Mouse (Mus musculus) MEL (cell line): Measurements from ENCODE around the gene Flt3l. TPM values are rescaled to one million over a fixed set of nuclear protein-coding genes. Genes with fewer than 3 reads are reported as not detected.

ENCODE experiments used
- DNase-seq: peaks from one replicate; pipeline ENCODE4 v3.0.0; 2011; ENCODE audit warnings: low read depth, low spot score
- H3K27ac ChIP-seq: 2 replicates; pipeline ENCODE4 v1.5.1; 2012; ENCODE audit warnings: low read depth, mild to moderate bottlenecking, control low read depth, low read length, moderate library complexity; ENCODE audit not compliant: control insufficient read depth
- H3K27me3 ChIP-seq, 2 experiments: fragments of 150-350 bp in 1 of 2; sonication (generic) in 1 of 2; 2 replicates each; pipeline ENCODE4 v1.6.1; 2012; ENCODE audit warnings: low read length in 2 of 2, mild to moderate bottlenecking in 2 of 2, improper control_type of control experiment in 1 of 2, moderate library complexity in 1 of 2; ENCODE audit not compliant: insufficient read depth in 2 of 2, control insufficient read depth in 1 of 2
- H3K36me3 ChIP-seq, 2 experiments: 2 replicates each; pipeline ENCODE4 v1.6.1; 2012 to 2014; ENCODE audit warnings: low read length in 2 of 2, improper control_type of control experiment in 1 of 2, inconsistent platforms in 1 of 2, mild to moderate bottlenecking in 1 of 2; ENCODE audit not compliant: insufficient read depth in 2 of 2, control insufficient read depth in 1 of 2
- H3K4me1 ChIP-seq, 2 experiments: fragments of 150-350 bp in 1 of 2; sonication (generic) in 1 of 2; 2 replicates each; pipeline ENCODE4 v1.6.1; 2012; ENCODE audit warnings: low read length in 2 of 2, improper control_type of control experiment in 1 of 2, mild to moderate bottlenecking in 1 of 2; ENCODE audit not compliant: insufficient read depth in 2 of 2, control insufficient read depth in 1 of 2
- H3K4me3 ChIP-seq, 2 experiments: fragments of 150-350 bp in 1 of 2; sonication (generic) in 1 of 2; 2 replicates each; pipeline ENCODE4 v1.5.1; 2012; ENCODE audit warnings: low read depth in 2 of 2, low read length in 2 of 2, mild to moderate bottlenecking in 2 of 2, moderate library complexity in 2 of 2, control low read depth in 1 of 2, improper control_type of control experiment in 1 of 2; ENCODE audit not compliant: control insufficient read depth in 1 of 2, insufficient read depth in 1 of 2
- H3K79me2 ChIP-seq: 2 replicates; pipeline ENCODE4 v1.6.1; 2012; ENCODE audit warnings: mild to moderate bottlenecking, low read length, moderate library complexity; ENCODE audit not compliant: control insufficient read depth, poor library complexity, insufficient read depth
- H3K9ac ChIP-seq: 2 replicates; pipeline ENCODE4 v1.6.1; 2012; ENCODE audit warnings: low read depth, mild to moderate bottlenecking, control low read depth, low read length, moderate library complexity; ENCODE audit not compliant: control insufficient read depth, poor library complexity, severe bottlenecking
- H3K9me3 ChIP-seq: fragments of 150-350 bp; sonication (generic); replicated peaks from 2 replicates; pipeline ENCODE4 v1.6.1; 2012; ENCODE audit warnings: mild to moderate bottlenecking, low read length, improper control_type of control experiment, moderate library complexity; ENCODE audit not compliant: insufficient read depth
- CHD1 ChIP-seq: IDR thresholded peaks from 2 replicates; pipeline ENCODE4 v1.6.1; 2012; ENCODE audit warnings: low read depth, mild to moderate bottlenecking, inconsistent platforms, low read length, improper control_type of control experiment
- CHD2 ChIP-seq: IDR thresholded peaks from 2 replicates; pipeline ENCODE4 v1.6.1; 2011; ENCODE audit warnings: low read length, improper control_type of control experiment
- CTCF ChIP-seq, 3 experiments: IDR thresholded peaks in 2 of 3; conservative IDR thresholded peaks in 1 of 3; 2 replicates each; pipeline ENCODE4 v1.5.1; 2011 to 2012; ENCODE audit warnings: low read length in 3 of 3, low read depth in 2 of 3, mild to moderate bottlenecking in 2 of 3, improper control_type of control experiment in 1 of 3, inconsistent platforms in 1 of 3, mixed read lengths in 1 of 3, moderate library complexity in 1 of 3; ENCODE audit not compliant: control insufficient read depth in 1 of 3, insufficient read depth in 1 of 3, poor library complexity in 1 of 3, severe bottlenecking in 1 of 3
- ELF1 ChIP-seq: IDR thresholded peaks from 2 replicates; pipeline ENCODE4 v1.6.1; 2014; ENCODE audit warnings: low read depth, mild to moderate bottlenecking, inconsistent platforms, low read length, improper control_type of control experiment, moderate library complexity
- EP300 ChIP-seq, 2 experiments: IDR thresholded peaks; 2 replicates each; pipeline ENCODE4 v1.6.1; 2011; ENCODE audit warnings: improper control_type of control experiment in 2 of 2, low read length in 2 of 2, low read depth in 1 of 2, mild to moderate bottlenecking in 1 of 2
- GATA1 ChIP-seq: IDR thresholded peaks from 2 replicates; pipeline ENCODE4 v1.6.1; 2011; ENCODE audit warnings: low read depth, low read length, improper control_type of control experiment
- HCFC1 ChIP-seq: IDR thresholded peaks from 2 replicates; pipeline ENCODE4 v1.6.1; 2012; ENCODE audit warnings: low read depth, mild to moderate bottlenecking, inconsistent platforms, low read length, improper control_type of control experiment, moderate library complexity
- JUND ChIP-seq: IDR thresholded peaks from 2 replicates; pipeline ENCODE4 v1.6.1; 2011; ENCODE audit warnings: low read depth, mild to moderate bottlenecking, improper control_type of control experiment, low read length
- KAT2A ChIP-seq: conservative IDR thresholded peaks from 2 replicates; pipeline ENCODE4 v1.6.1; 2012; ENCODE audit warnings: low read depth, low read length, improper control_type of control experiment, inconsistent platforms
- MAFK ChIP-seq: IDR thresholded peaks from 2 replicates; pipeline ENCODE4 v1.6.1; 2011; ENCODE audit warnings: low read depth, mild to moderate bottlenecking, low read length, improper control_type of control experiment, borderline replicate concordance
- MAX ChIP-seq: IDR thresholded peaks from 2 replicates; pipeline ENCODE4 v1.6.1; 2011; ENCODE audit warnings: low read length, improper control_type of control experiment
- MYB ChIP-seq: IDR thresholded peaks from 2 replicates; pipeline ENCODE4 v1.6.1; 2011; ENCODE audit warnings: mild to moderate bottlenecking, low read depth, low read length, improper control_type of control experiment
- NELFE ChIP-seq: IDR thresholded peaks from 2 replicates; pipeline ENCODE4 v1.6.1; 2011; ENCODE audit warnings: low read depth, low read length, improper control_type of control experiment
- POLR2AphosphoS2 ChIP-seq: IDR thresholded peaks from 2 replicates; pipeline ENCODE4 v1.6.1; 2011; ENCODE audit warnings: low read length, improper control_type of control experiment
- SIN3A ChIP-seq: IDR thresholded peaks from 2 replicates; pipeline ENCODE4 v1.6.1; 2012; ENCODE audit warnings: low read length, improper control_type of control experiment, inconsistent platforms
- SMC3 ChIP-seq: IDR thresholded peaks from 2 replicates; pipeline ENCODE4 v1.6.1; 2011; ENCODE audit warnings: low read depth, low read length, improper control_type of control experiment
- UBTF ChIP-seq: IDR thresholded peaks from 2 replicates; pipeline ENCODE4 v1.6.1; 2012; ENCODE audit warnings: low read depth, mild to moderate bottlenecking, inconsistent platforms, low read length, improper control_type of control experiment, moderate library complexity, borderline replicate concordance; ENCODE audit not compliant: insufficient read depth
- USF1 ChIP-seq: IDR thresholded peaks from 2 replicates; pipeline ENCODE4 v1.6.1; 2014; ENCODE audit warnings: low read depth, mild to moderate bottlenecking, inconsistent platforms, low read length, improper control_type of control experiment, moderate library complexity
- USF2 ChIP-seq, 2 experiments: IDR thresholded peaks; 2 replicates each; pipeline ENCODE4 v1.6.1; 2011 to 2012; ENCODE audit warnings: improper control_type of control experiment in 2 of 2, low read length in 2 of 2, borderline replicate concordance in 1 of 2, inconsistent platforms in 1 of 2, low read depth in 1 of 2, mild to moderate bottlenecking in 1 of 2; ENCODE audit not compliant: insufficient read depth in 1 of 2
- ZC3H11A ChIP-seq: IDR thresholded peaks from 2 replicates; pipeline ENCODE4 v1.6.1; 2012; ENCODE audit warnings: low read depth, mild to moderate bottlenecking, inconsistent platforms, low read length, improper control_type of control experiment
- ZKSCAN1 ChIP-seq: IDR thresholded peaks from 2 replicates; pipeline ENCODE4 v1.6.1; 2012; ENCODE audit warnings: low read depth, mild to moderate bottlenecking, inconsistent platforms, low read length, improper control_type of control experiment, moderate library complexity
- ZNF384 ChIP-seq: IDR thresholded peaks from 2 replicates; pipeline ENCODE4 v1.6.1; 2012; ENCODE audit warnings: low read depth, mild to moderate bottlenecking, inconsistent platforms, low read length, improper control_type of control experiment
- polyA plus RNA-seq, 2 experiments: library from polyadenylated mRNA; stranded (reverse) in 1 of 2; unstranded in 1 of 2; fragments of >175 nt in 1 of 2; fragments of >200 nt in 1 of 2; gene quantifications; 2 replicates each; pipeline versions ENCODE4 v1.2.1 to v1.2.4; 2012; ENCODE audit warnings: low replicate concordance in 2 of 2, low read depth in 1 of 2; ENCODE audit not compliant: insufficient read length in 2 of 2, insufficient read depth in 1 of 2, missing spikeins in 1 of 2
- total RNA-seq: library from RNA; depleted of rRNA; stranded (reverse); fragments of 300-350 nt; gene quantifications from 2 replicates; pipeline ENCODE4 v1.2.3, GENCODE M21; 2012

The Flt3l gene
- total and polyA plus RNA-seq, 3 experiments: 13.0 to 35.4 TPM; not detected in 1

- no peak overlapping the region for H3K4me3 ChIP-seq
- H3K9me3 ChIP-seq: no peaks in the 10 kb centered on the region
- H3K79me2 ChIP-seq: no peaks in the 10 kb centered on the region
- H3K27ac ChIP-seq: no peak overlapping the region
- DNase-seq: no peak
- no peak overlapping the region for H3K9ac ChIP-seq
- H3K27me3 ChIP-seq: peaks cover 4 to 9% of the 10 kb centered on the region in 2 experiments
- H3K36me3 ChIP-seq: peaks cover 0 to 4% of the 10 kb centered on the region in 2 experiments; a peak in 1 of 4 replicates
- no peak for TF ChIP-seq SMC3
- no peak for TF ChIP-seq POLR2AphosphoS2
- no peak for TF ChIP-seq MAX
- no peak for TF ChIP-seq MYB
- TF ChIP-seq HCFC1: no peak
- TF ChIP-seq JUND: no peak
- TF ChIP-seq NELFE: no peak
- TF ChIP-seq USF1: no peak
- no peak for TF ChIP-seq USF2 (IDR thresholded peaks at IDR 0.05; ENCODE audit: borderline replicate concordance in 1 of 2, insufficient read depth in 1 of 2, low read depth in 1 of 2, low read length in 2 of 2)
- no peak for TF ChIP-seq GATA1
- TF ChIP-seq CHD2: no peak
- no peak for TF ChIP-seq CHD1
- TF ChIP-seq MAFK: no peak
- no peak for TF ChIP-seq CTCF (IDR thresholded peaks at IDR 0.05 in 2 of 3, conservative IDR thresholded peaks at IDR 0.05 in 1 of 3; ENCODE audit: control insufficient read depth in 1 of 3, insufficient read depth in 1 of 3, low read depth in 2 of 3, low read length in 3 of 3, poor library complexity in 1 of 3, severe bottlenecking in 1 of 3)
- no peak for TF ChIP-seq UBTF
- no peak for TF ChIP-seq ZC3H11A
- no peaks in the 10 kb centered on the region; a peak in 2 of 4 replicates for H3K4me1 ChIP-seq
Measured at GRCm38 (mm10) chr7:45164833-45165232, 28.6 kb upstream of the Flt3l start.

DNA sequence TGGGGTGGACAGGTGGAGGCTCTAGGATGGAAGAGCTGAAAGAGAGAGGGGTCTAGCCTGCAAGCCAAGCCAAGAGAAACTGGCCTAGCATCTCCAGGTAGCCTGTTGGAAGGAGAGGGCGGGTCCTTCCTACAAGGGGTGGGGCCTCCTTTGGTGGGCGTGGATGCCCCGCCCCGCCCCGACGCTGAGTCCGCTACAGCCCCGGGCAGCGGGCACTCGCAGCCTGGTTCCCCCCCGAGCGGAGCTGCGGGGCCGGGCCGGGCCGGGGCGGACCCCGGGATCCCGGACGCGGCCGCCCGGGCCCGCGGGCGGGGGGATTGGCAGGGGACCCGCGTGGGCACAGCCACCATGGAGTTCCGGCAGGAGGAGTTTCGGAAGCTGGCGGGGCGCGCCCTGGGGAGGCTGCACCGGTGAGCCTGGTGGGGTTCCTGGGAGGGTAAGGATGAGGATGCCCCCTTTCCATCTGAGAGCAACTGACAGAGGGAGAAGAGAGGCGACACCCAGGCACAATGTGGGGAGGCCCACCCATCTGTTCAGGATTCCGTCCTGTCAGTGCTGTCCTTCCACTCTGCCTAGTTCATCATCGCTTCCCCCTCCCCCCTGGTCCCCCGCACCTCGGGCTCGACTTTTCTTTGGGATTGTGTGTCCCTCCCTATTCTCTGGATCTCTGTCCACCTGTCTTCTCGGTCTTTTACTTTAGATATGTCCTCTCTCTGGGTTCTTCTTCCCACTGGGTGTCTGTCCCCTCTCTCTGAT lies 27.7 kb upstream of the Flt3l start, which contains the start of gene Slc17a7:
Slc17a7 (plus strand) TSS at position 215 of the 756 bp plus-strand sequence.
- Histone ChIP-seq H3K27ac (no peak within 1 kb of the TSS), H3K36me3 (peaks cover 0 to 4% of the 10 kb centered on the region in 2 experiments; a peak in 1 of 4 replicates), H3K9ac (peak within 1 kb of the TSS; percentile 60), H3K9me3 (no peaks in the 10 kb centered on the region), H3K4me3 (peak within 1 kb of the TSS; percentile 30 to 50; a peak in 3 of 4 replicates), H3K79me2 (no peaks in the 10 kb centered on the region), H3K4me1 (no peaks in the 10 kb centered on the region; a peak in 2 of 4 replicates), H3K27me3 (peaks cover 4 to 9% of the 10 kb centered on the region in 2 experiments)
- DNase-seq: peak; percentile 51
- TF ChIP-seq GATA1 (no peak), USF1 (no peak), UBTF (no peak), HCFC1 (no peak), ZNF384 (no peak), EP300 (IDR thresholded peaks at IDR 0.05; ENCODE audit: low read depth in 1 of 2, low read length in 2 of 2) (no peak), ELF1 (no peak), POLR2AphosphoS2 (no peak), USF2 (IDR thresholded peaks at IDR 0.05; ENCODE audit: borderline replicate concordance in 1 of 2, insufficient read depth in 1 of 2, low read depth in 1 of 2, low read length in 2 of 2) (no peak), SIN3A (no peak), CHD1 (no peak), ZKSCAN1 (no peak), KAT2A (no peak), MAX (no peak)
